Mouse (Mus musculus) megakaryocyte, embryonic 14.5 days (primary cell): ENCODE data around the gene Hc. TPM values are rescaled to one million over a fixed set of nuclear protein-coding genes. Genes with fewer than 3 reads are reported as not detected.

Experiments used
- H3K27me3 ChIP-seq: replicated peaks from 2 replicates; pipeline ENCODE3; 2012; ENCODE audit warnings: inconsistent platforms
- H3K36me3 ChIP-seq: replicated peaks from 2 replicates; pipeline ENCODE3; 2012; ENCODE audit warnings: low read length, inconsistent platforms, mixed read lengths
- H3K4me1 ChIP-seq: 2 replicates; pipeline ENCODE4 v1.6.1; 2012; ENCODE audit warnings: inconsistent platforms
- H3K4me3 ChIP-seq: replicated peaks from 2 replicates; pipeline ENCODE3; 2012; ENCODE audit warnings: moderate library complexity, mild to moderate bottlenecking, inconsistent platforms
- H3K9me3 ChIP-seq: 2 replicates; pipeline ENCODE4 v1.6.1; 2012; ENCODE audit warnings: inconsistent platforms
- FLI1 ChIP-seq: IDR thresholded peaks from 2 replicates; pipeline ENCODE4 v1.6.1; 2012; ENCODE audit warnings: low read length, inconsistent platforms, mixed read lengths
- GATA1 ChIP-seq: IDR thresholded peaks from 3 replicates; pipeline ENCODE4 v1.6.1; 2012; ENCODE audit warnings: mixed read lengths, low read length, inconsistent platforms, borderline replicate concordance
- polyA plus RNA-seq: library from polyadenylated mRNA; stranded (reverse); fragments of >175 nt; gene quantifications from 2 replicates; pipeline ENCODE4 v1.2.3, GENCODE M21; 2012; ENCODE audit warnings: low replicate concordance; ENCODE audit not compliant: insufficient read depth

The Hc gene
- polyA plus RNA-seq, 1 experiment, result not detected

GRCm38 (mm10) chr2:35087418-35087817 is 26.2 kb upstream of the Hc start:
- Histone ChIP-seq H3K4me1 (no peaks in the 10 kb centered on the region), H3K27me3 (peaks cover 5% of the 10 kb centered on the region), H3K4me3 (no peak overlapping the region), H3K36me3 (no peaks in the 10 kb centered on the region), H3K9me3 (no peaks in the 10 kb centered on the region)
- TF ChIP-seq GATA1 (no peak), FLI1 (no peak)

- Histone ChIP-seq H3K4me1 (no peaks in the 10 kb centered on the region), H3K36me3 (no peaks in the 10 kb centered on the region), H3K27me3 (peaks cover 16% of the 10 kb centered on the region), H3K4me3 (no peak overlapping the region), H3K9me3 (peaks cover 11% of the 10 kb centered on the region; the same call in 1 of the 2 replicates)
- TF ChIP-seq GATA1, result no peak
- TF ChIP-seq FLI1, result no peak
Observed at GRCm38 (mm10) chr2:35079166-35079565, 17.9 kb upstream of the Hc start.

- Histone ChIP-seq H3K9me3 (peaks cover 28% of the 10 kb centered on the region), H3K4me3 (no peak overlapping the region), H3K4me1 (no peaks in the 10 kb centered on the region), H3K36me3 (no peaks in the 10 kb centered on the region), H3K27me3 (peaks cover 44% of the 10 kb centered on the region)
- TF ChIP-seq FLI1 (no peak), GATA1 (no peak)
Observed at GRCm38 (mm10) chr2:35074328-35074727, 13.1 kb upstream of the Hc start.

GRCm38 (mm10) chr2:35072547-35072946 is 11.3 kb upstream of the Hc start:
- Histone ChIP-seq H3K4me1 (no peaks in the 10 kb centered on the region), H3K4me3 (no peak overlapping the region), H3K9me3 (peaks cover 28% of the 10 kb centered on the region), H3K36me3 (no peaks in the 10 kb centered on the region), H3K27me3 (peaks cover 48% of the 10 kb centered on the region)
- TF ChIP-seq FLI1, result no peak
- no peak for TF ChIP-seq GATA1

- Histone ChIP-seq H3K27me3 (peaks cover 45% of the 10 kb centered on the region), H3K4me1 (0 out of 2 replicates have a peak, but pooled peaks cover 6% of the 10 kb centered on the region), H3K9me3 (peaks cover 28% of the 10 kb centered on the region), H3K4me3 (no peak overlapping the region), H3K36me3 (no peaks in the 10 kb centered on the region)
- no peak for TF ChIP-seq FLI1
- no peak for TF ChIP-seq GATA1
Observed at GRCm38 (mm10) chr2:35070275-35070674, 9.0 kb upstream of the Hc start.

- Histone ChIP-seq H3K27me3 (peaks cover 38% of the 10 kb centered on the region), H3K4me1 (0 out of 2 replicates have a peak, but pooled peaks cover 6% of the 10 kb centered on the region), H3K4me3 (no peak overlapping the region), H3K9me3 (peaks cover 16% of the 10 kb centered on the region), H3K36me3 (no peaks in the 10 kb centered on the region)
- TF ChIP-seq GATA1 (no peak), FLI1 (no peak)
Observed at GRCm38 (mm10) chr2:35069124-35069523, 7.9 kb upstream of the Hc start.

GRCm38 (mm10) chr2:35067117-35067516 is 5.9 kb upstream of the Hc start:
- H3K36me3 ChIP-seq, result no peaks in the 10 kb centered on the region

GRCm38 (mm10) chr2:35066525-35067082 is 5.4 kb upstream of the Hc start:
- 0 out of 2 replicates have a peak, but pooled peaks cover 6% of the 10 kb centered on the region for H3K4me1 ChIP-seq
- no peak for TF ChIP-seq GATA1
- TF ChIP-seq FLI1, result no peak
- H3K27me3 ChIP-seq, result peaks cover 33% of the 10 kb centered on the region
- no peaks in the 10 kb centered on the region for H3K36me3 ChIP-seq
- H3K9me3 ChIP-seq, result no peaks in the 10 kb centered on the region
- no peak overlapping the region for H3K4me3 ChIP-seq

More at GRCm38 (mm10) chr2:35067117-35067516, 5.9 kb upstream of the Hc start:
- H3K4me1 ChIP-seq, result 0 out of 2 replicates have a peak, but pooled peaks cover 6% of the 10 kb centered on the region
- peaks cover 35% of the 10 kb centered on the region for H3K27me3 ChIP-seq
- no peaks in the 10 kb centered on the region for H3K9me3 ChIP-seq
- no peak overlapping the region for H3K4me3 ChIP-seq
- no peak for TF ChIP-seq GATA1
- no peak for TF ChIP-seq FLI1

GRCm38 (mm10) chr2:35063333-35064030 is 2.2 kb upstream of the Hc start:
- TF ChIP-seq FLI1, result no peak
- TF ChIP-seq GATA1, result no peak
- Histone ChIP-seq H3K4me3 (no peak overlapping the region), H3K4me1 (0 out of 2 replicates have a peak, but pooled peaks cover 6% of the 10 kb centered on the region), H3K36me3 (no peaks in the 10 kb centered on the region), H3K9me3 (no peaks in the 10 kb centered on the region), H3K27me3 (peaks cover 22% of the 10 kb centered on the region)

GRCm38 (mm10) chr2:35060897-35061296 is 341 bp downstream of the Hc start:
- TF ChIP-seq FLI1 (no peak), GATA1 (no peak)
- no peaks in the 10 kb centered on the region for H3K4me1 ChIP-seq
- H3K9me3 ChIP-seq, result no peaks in the 10 kb centered on the region
- no peak overlapping the region for H3K4me3 ChIP-seq
- peaks cover 15% of the 10 kb centered on the region for H3K27me3 ChIP-seq
- H3K36me3 ChIP-seq, result no peaks in the 10 kb centered on the region
